Mouse (Mus musculus) forebrain, embryonic 15.5 days (tissue): Measurements from ENCODE around the gene Zfp341. TPM values are rescaled to one million over a fixed set of nuclear protein-coding genes. Genes with fewer than 3 reads are reported as not detected.

Source experiments
- ATAC-seq: fragments of 200-750 bp; cut with Nextera tagmentation; replicated peaks from 2 replicates; pipeline ENCODE4 v1.8.0; 2017; ENCODE audit warnings: mild to moderate bottlenecking, moderate TSS enrichment, moderate library complexity
- H3K27ac ChIP-seq: fragments of 300-500 bp; sonication (generic); replicated peaks from 2 replicates; pipeline ENCODE4 v1.5.1; 2015; ENCODE audit warnings: mild to moderate bottlenecking, inconsistent platforms
- H3K27me3 ChIP-seq: fragments of 300-500 bp; sonication (generic); 2 replicates; pipeline ENCODE4 v1.6.1; 2015; ENCODE audit warnings: inconsistent platforms
- H3K36me3 ChIP-seq: fragments of 300-500 bp; sonication (generic); 2 replicates; pipeline ENCODE4 v1.6.1; 2015; ENCODE audit warnings: mild to moderate bottlenecking, inconsistent platforms
- H3K4me1 ChIP-seq: fragments of 300-500 bp; sonication (generic); 2 replicates; pipeline ENCODE4 v1.6.1; 2015; ENCODE audit warnings: inconsistent platforms
- H3K4me2 ChIP-seq: fragments of 300-500 bp; sonication (generic); replicated peaks from 2 replicates; pipeline ENCODE4 v1.6.1; 2015; ENCODE audit warnings: mild to moderate bottlenecking, inconsistent platforms
- H3K4me3 ChIP-seq: fragments of 300-500 bp; sonication (generic); 2 replicates; pipeline ENCODE4 v1.5.1; 2015; ENCODE audit warnings: mild to moderate bottlenecking, inconsistent platforms
- H3K9ac ChIP-seq: fragments of 300-500 bp; sonication (generic); replicated peaks from 2 replicates; pipeline ENCODE4 v1.6.1; 2015; ENCODE audit warnings: mild to moderate bottlenecking, inconsistent platforms
- H3K9me3 ChIP-seq: fragments of 300-500 bp; sonication (generic); 2 replicates; pipeline ENCODE4 v1.6.1; 2016; ENCODE audit warnings: inconsistent platforms
- WGBS: fragments of 180-500 bp; shearing (Covaris S2); methylation state at CpG from one replicate; pipeline ENCODE4 v1.1.7; 2015; ENCODE audit warnings: mixed read lengths; 5-methylcytosine and 5-hydroxymethylcytosine counted together
- polyA plus RNA-seq: library from polyadenylated mRNA; unstranded; fragments of >200 nt; fragmentation: Nextera tagmentation; extraction: Ambion mirVana; gene quantifications from 2 replicates; pipeline ENCODE4 v1.2.1, GENCODE M21; 2015

Zfp341 gene
- polyA plus RNA-seq, 1 experiment from 2014 or later = 2.7 TPM

GRCm38 (mm10) chr2:154686819-154687218, 73.7 kb downstream of the Zfp341 start:
- Histone ChIP-seq H3K27me3 (no peaks in the 10 kb centered on the region), H3K4me2 (no peak overlapping the region), H3K27ac (no peak overlapping the region), H3K9me3 (no peaks in the 10 kb centered on the region), H3K36me3 (peaks cover 13% of the 10 kb centered on the region; the same call in 1 of the 2 replicates), H3K9ac (no peak overlapping the region), H3K4me3 (no peak overlapping the region), H3K4me1 (peaks cover 25% of the 10 kb centered on the region)
- WGBS = 89% methylated on average over 3 of the region's 3 CpGs
- no peak for ATAC-seq

- no peaks in the 10 kb centered on the region for H3K9me3 ChIP-seq
- no peak for ATAC-seq
- H3K4me3 ChIP-seq = no peak overlapping the region
- no peaks in the 10 kb centered on the region for H3K27me3 ChIP-seq
- H3K4me1 ChIP-seq = peaks cover 8% of the 10 kb centered on the region; the same call in 1 of the 2 replicates
- H3K9ac ChIP-seq = no peak overlapping the region
- no peak overlapping the region for H3K4me2 ChIP-seq
- no peak overlapping the region for H3K27ac ChIP-seq
- peaks cover 29% of the 10 kb centered on the region; the same call in 1 of the 2 replicates for H3K36me3 ChIP-seq
- WGBS = 88% methylated on average over 14 of the region's 14 CpGs
Observed at GRCm38 (mm10) chr2:154689391-154689790, 76.3 kb downstream of the Zfp341 start.

GRCm38 (mm10) chr2:154690959-154691358, 77.9 kb downstream of the Zfp341 start:
- no peak overlapping the region for H3K27ac ChIP-seq
- H3K27me3 ChIP-seq = no peaks in the 10 kb centered on the region
- H3K4me3 ChIP-seq = no peak overlapping the region
- H3K9ac ChIP-seq = no peak overlapping the region
- WGBS = 91% methylated on average over 5 of the region's 5 CpGs
- peaks cover 33% of the 10 kb centered on the region; the same call in 1 of the 2 replicates for H3K36me3 ChIP-seq
- no peak overlapping the region for H3K4me2 ChIP-seq
- H3K9me3 ChIP-seq = no peaks in the 10 kb centered on the region
- no peaks in the 10 kb centered on the region for H3K4me1 ChIP-seq
- no peak for ATAC-seq

GRCm38 (mm10) chr2:154693186-154693940, 80.3 kb downstream of the Zfp341 start:
- Histone ChIP-seq H3K27me3 (no peaks in the 10 kb centered on the region), H3K27ac (peak overlapping the region; percentile 36; the same call in 1 of the 2 replicates), H3K4me2 (no peak overlapping the region), H3K36me3 (peaks cover 35% of the 10 kb centered on the region; the same call in 1 of the 2 replicates), H3K9me3 (no peaks in the 10 kb centered on the region), H3K4me1 (no peaks in the 10 kb centered on the region), H3K4me3 (no peak overlapping the region), H3K9ac (no peak overlapping the region)
- 62% methylated on average over 11 of the region's 11 CpGs for WGBS
- ATAC-seq = peak; percentile 57; the same call in 1 of the 2 replicates

- H3K9ac ChIP-seq = no peak overlapping the region
- 92% methylated on average over 12 of the region's 12 CpGs for WGBS
- H3K27ac ChIP-seq = 0 out of 2 replicates have a peak overlapping the region, but pooled peaks have one; percentile 36
Observed at GRCm38 (mm10) chr2:154693941-154694256, 80.8 kb downstream of the Zfp341 start.

GRCm38 (mm10) chr2:154695690-154696089, 82.6 kb downstream of the Zfp341 start:
- H3K4me2 ChIP-seq = no peak overlapping the region
- H3K27me3 ChIP-seq = no peaks in the 10 kb centered on the region
- WGBS = 76% methylated on average over 8 of the region's 8 CpGs
- H3K36me3 ChIP-seq = peaks cover 29% of the 10 kb centered on the region; the same call in 1 of the 2 replicates
- no peaks in the 10 kb centered on the region for H3K9me3 ChIP-seq
- no peak overlapping the region for H3K27ac ChIP-seq
- no peak overlapping the region for H3K4me3 ChIP-seq
- no peaks in the 10 kb centered on the region for H3K4me1 ChIP-seq
- no peak overlapping the region for H3K9ac ChIP-seq
- no peak for ATAC-seq

More at GRCm38 (mm10) chr2:154693941-154694256, 80.8 kb downstream of the Zfp341 start:
- ATAC-seq = peak; percentile 61; the same call in 1 of the 2 replicates
- Histone ChIP-seq H3K9me3 (no peaks in the 10 kb centered on the region), H3K27me3 (no peaks in the 10 kb centered on the region), H3K4me2 (no peak overlapping the region), H3K36me3 (peaks cover 35% of the 10 kb centered on the region; the same call in 1 of the 2 replicates), H3K4me3 (no peak overlapping the region), H3K4me1 (no peaks in the 10 kb centered on the region)

Other genes starting within 250 kb of the Zfp341 start
- gene Cdk5rap1, start 240.3 kb upstream of the Zfp341 start, polyA plus RNA-seq = 15.3 and 18.2 TPM in 2 replicates
- 9.2 and 11.1 TPM in 2 replicates for gene Snta1, start 205.2 kb upstream of the Zfp341 start, polyA plus RNA-seq
- gene Cbfa2t2, start 176.8 kb upstream of the Zfp341 start, polyA plus RNA-seq = 78.0 and 82.3 TPM in 2 replicates
- gene 1700003F12Rik, start 66.2 kb upstream of the Zfp341 start, polyA plus RNA-seq = 1.9 and 2.6 TPM in 2 replicates
- gene Actl10, start 61.5 kb upstream of the Zfp341 start, polyA plus RNA-seq = 0.59 and 0.88 TPM in 2 replicates
- 22.2 and 27.8 TPM in 2 replicates for gene Necab3, start 54.4 kb upstream of the Zfp341 start, polyA plus RNA-seq
- gene E2f1, start 43.4 kb upstream of the Zfp341 start, polyA plus RNA-seq = 14.1 and 15.8 TPM in 2 replicates
- 13.4 and 14.1 TPM in 2 replicates for gene Pxmp4, start 9.6 kb upstream of the Zfp341 start, polyA plus RNA-seq
- gene 4930519P11Rik, start 140 bp downstream of the Zfp341 start, polyA plus RNA-seq = 0.45 and 0.89 TPM in 2 replicates
- gene Chmp4b, start 38.4 kb downstream of the Zfp341 start, polyA plus RNA-seq = 23.9 and 25.0 TPM in 2 replicates
- not detected in 2 replicates for gene Gm14214, start 156.7 kb downstream of the Zfp341 start, polyA plus RNA-seq
- gene Raly, start 177.8 kb downstream of the Zfp341 start, polyA plus RNA-seq = 37.1 and 38.2 TPM in 2 replicates
- 0.50 and 0.55 TPM in 2 replicates for gene a, start 178.1 kb downstream of the Zfp341 start, polyA plus RNA-seq